Mouse (Mus musculus) E14TG2a.4 (cell line): ENCODE data around the gene Iqgap2.

Experiments used
- CTCF ChIP-seq: conservative IDR thresholded peaks from 2 replicates; pipeline ENCODE4 v1.5.1; 2014; ENCODE audit warnings: low read length
- NANOG ChIP-seq: IDR thresholded peaks from 2 replicates; pipeline ENCODE4 v1.6.1; 2014; ENCODE audit warnings: borderline replicate concordance, low read length, mixed read lengths
- POU5F1 ChIP-seq: IDR thresholded peaks from 2 replicates; pipeline ENCODE4 v1.6.1; 2014; ENCODE audit warnings: low read length, borderline replicate concordance

DNA sequence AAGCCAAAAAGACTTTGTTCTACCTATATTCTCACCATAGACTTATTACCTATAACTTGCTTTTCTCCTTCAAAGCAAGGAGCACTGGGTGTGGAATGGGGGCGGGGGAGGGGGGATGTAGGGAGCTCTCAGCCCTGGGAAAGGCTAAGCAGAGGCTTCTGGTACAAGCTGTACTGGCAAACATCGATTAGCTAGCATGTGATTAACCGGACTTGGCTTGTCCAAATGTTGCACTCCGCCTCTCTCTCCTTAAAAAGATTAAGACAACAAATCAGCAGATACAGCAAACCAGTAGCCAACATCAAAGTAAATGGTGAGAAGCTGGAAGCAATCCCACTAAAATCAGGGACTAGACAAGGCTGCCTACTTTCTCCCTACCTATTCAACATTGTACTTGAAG, 36.2 kb downstream of the Iqgap2 start:
- TF ChIP-seq CTCF = no peak
- TF ChIP-seq POU5F1 = no peak
- no peak for TF ChIP-seq NANOG
